ENCODE assay signal across 18 mouse cellular contexts in genomic region chr14:105621124-105621523, GRCm38 (mm10).
DNase-seq lines count a peak whose midpoint lies in the region; ATAC-seq and TF ChIP-seq lines count a peak whose summit lies in the region.
"Had no signal": no experiment of that assay in that cellular context is flagged by ENCODE, and none has a peak within 500 bp of the region (broad histone marks: within the 10 kb centered on the region; RNA-seq: fewer than 3 reads in every experiment).

No protein-coding gene starts in this region.

- H3K4me3 ChIP-seq in left cerebral cortex, adult 2 months = no peak overlapping the region
- H3K4me3 ChIP-seq: erythroblast, embryonic 14.5 days; limb, embryonic 10.5 days; liver, embryonic 12.5 days; myocyte had no signal

- intact Hi-C loops in left cerebral cortex, adult 2 months (cut with DNase I) = loop anchor here (5.0 kb wide), 1 partner anchor 54 kb away; no protein-coding TSS in a partner anchor
- intact Hi-C loops in left cerebral cortex, postnatal 10 days (cut with DNase I) = loop anchor here (10.0 kb wide), 1 partner anchor 146 kb away; no protein-coding TSS in a partner anchor
- intact Hi-C loops in gastrocnemius, postnatal 14 days (cut with DNase I; ENCODE audit: low total_unique reads) = no loop called here

- ATAC-seq in frontal cortex, adult (ENCODE audit: low TSS enrichment) = peak; percentile 26
- ATAC-seq: liver, embryonic 12.5 days; lung, postnatal 0 days had no signal

- DNase-seq in frontal cortex, postnatal 36 days (ENCODE audit: low spot score in 2 of 2) = no peak
- no peak for DNase-seq in left cerebral cortex, adult 2 months (ENCODE audit: extremely low spot score in 1 of 2, low spot score in 2 of 2)
- DNase-seq in left cerebral cortex, postnatal 10 days (ENCODE audit: extremely low spot score in 1 of 2, low spot score in 2 of 2) = no peak
- DNase-seq in brain, embryonic 14.5 days (ENCODE audit: low read depth) = peak; percentile 87
- peak; percentile 39 to 68 for DNase-seq in cerebellum, postnatal 10 days
- no peak for DNase-seq in embryo, embryonic 10.5 days (ENCODE audit: low spot score)
- no peak for DNase-seq in gastrocnemius, postnatal 14 days
- DNase-seq: adrenal gland, adult 2 months; kidney, adult 11 months; kidney, postnatal 14 days; thymus, postnatal 14 days had no signal

- no peak for TF ChIP-seq POLR2A in brain, embryonic 14.5 days (IDR thresholded peaks at IDR 0.05; ENCODE audit: borderline replicate concordance, extremely low read depth, insufficient read depth, insufficient read length, poor library complexity, severe bottlenecking)

- no peak for TF ChIP-seq CTCF in left cerebral cortex, adult 2 months (IDR thresholded peaks at IDR 0.05)
- TF ChIP-seq CTCF in brain, embryonic 14.5 days (IDR thresholded peaks at IDR 0.05; ENCODE audit: borderline replicate concordance, extremely low read depth, insufficient read depth, insufficient read length) = no peak

- peak overlapping the region; percentile 17; the same call in 1 of the 2 replicates for H3K27ac ChIP-seq in left cerebral cortex, adult 2 months
- H3K27ac ChIP-seq: limb, embryonic 10.5 days; liver, embryonic 12.5 days; stomach, postnatal 0 days had no signal

Comparison
In these comparisons a context has a peak if more than half of its experiments do, and no peak if none do; other contexts are left out.
1. DNase-seq: peak in brain, embryonic 14.5 days (single experiment) and cerebellum, postnatal 10 days (2 of 2); none in frontal cortex, postnatal 36 days (0 of 2), left cerebral cortex, adult 2 months (0 of 2), left cerebral cortex, postnatal 10 days (0 of 2), embryo, embryonic 10.5 days (single experiment) and gastrocnemius, postnatal 14 days (single experiment).